ENCODE assay signal across 17 mouse cellular contexts in genomic region chr11:43507976-43508375, GRCm38 (mm10). TPM values are rescaled to one million over a fixed set of nuclear protein-coding genes. Genes with fewer than 3 reads are reported as not detected.
"Had no signal": no experiment of that assay in that cellular context is flagged by ENCODE, and none has a peak within 500 bp of the region (broad histone marks: within the 10 kb centered on the region; RNA-seq: fewer than 3 reads in every experiment).

No protein-coding gene starts in this region.

- H3K27ac ChIP-seq: left cerebral cortex, adult 2 months; limb, embryonic 15.5 days; liver, embryonic 12.5 days; midbrain, embryonic 10.5 days; midbrain, embryonic 15.5 days; neural tube, embryonic 13.5 days had no signal

- H3K4me2 ChIP-seq: limb, embryonic 15.5 days; liver, embryonic 12.5 days; lung, embryonic 14.5 days; midbrain, embryonic 15.5 days; neural tube, embryonic 13.5 days had no signal

- H3K4me1 ChIP-seq: limb, embryonic 15.5 days; liver, embryonic 12.5 days; midbrain, embryonic 10.5 days; midbrain, embryonic 15.5 days; neural tube, embryonic 13.5 days had no signal

- H3K4me3 ChIP-seq: left cerebral cortex, adult 2 months; limb, embryonic 15.5 days; liver, embryonic 12.5 days; midbrain, embryonic 10.5 days; midbrain, embryonic 15.5 days; neural tube, embryonic 13.5 days had no signal

- H3K27me3 ChIP-seq: limb, embryonic 15.5 days; liver, embryonic 12.5 days; midbrain, embryonic 15.5 days; neural tube, embryonic 13.5 days had no signal

- H3K36me3 ChIP-seq: limb, embryonic 15.5 days; liver, embryonic 12.5 days; midbrain, embryonic 10.5 days; midbrain, embryonic 15.5 days; neural tube, embryonic 13.5 days had no signal

- H3K9me3 ChIP-seq: limb, embryonic 15.5 days; liver, embryonic 12.5 days; midbrain, embryonic 10.5 days; midbrain, embryonic 15.5 days; neural tube, embryonic 13.5 days had no signal

- DNase-seq: kidney, adult 11 months; kidney, adult 9 months; kidney, postnatal 10 days; kidney, postnatal 4 days; lung, embryonic 14.5 days; lung, postnatal 10 days; lung, postnatal 4 days; retina, postnatal 1 day; thymus, adult 18-20 months; thymus, postnatal 14 days had no signal

- ATAC-seq: liver, embryonic 12.5 days; midbrain, embryonic 15.5 days had no signal

- H3K9ac ChIP-seq: limb, embryonic 15.5 days; liver, embryonic 12.5 days; lung, embryonic 14.5 days; midbrain, embryonic 15.5 days; neural tube, embryonic 13.5 days had no signal

RNA-seq across cellular contexts. Expression of gene Ccnjl, which starts 20.6 kb away (rescaled TPM):
- total RNA-seq: megakaryocyte, adult 5-6 weeks had no signal

RNA-seq across cellular contexts. Expression of gene C1qtnf2, which starts 33.9 kb away (rescaled TPM):
- total RNA-seq: megakaryocyte, adult 5-6 weeks had no signal
